Comparison of ENCODE assay signal across 1 mouse cellular context in the genomic region with DNA sequence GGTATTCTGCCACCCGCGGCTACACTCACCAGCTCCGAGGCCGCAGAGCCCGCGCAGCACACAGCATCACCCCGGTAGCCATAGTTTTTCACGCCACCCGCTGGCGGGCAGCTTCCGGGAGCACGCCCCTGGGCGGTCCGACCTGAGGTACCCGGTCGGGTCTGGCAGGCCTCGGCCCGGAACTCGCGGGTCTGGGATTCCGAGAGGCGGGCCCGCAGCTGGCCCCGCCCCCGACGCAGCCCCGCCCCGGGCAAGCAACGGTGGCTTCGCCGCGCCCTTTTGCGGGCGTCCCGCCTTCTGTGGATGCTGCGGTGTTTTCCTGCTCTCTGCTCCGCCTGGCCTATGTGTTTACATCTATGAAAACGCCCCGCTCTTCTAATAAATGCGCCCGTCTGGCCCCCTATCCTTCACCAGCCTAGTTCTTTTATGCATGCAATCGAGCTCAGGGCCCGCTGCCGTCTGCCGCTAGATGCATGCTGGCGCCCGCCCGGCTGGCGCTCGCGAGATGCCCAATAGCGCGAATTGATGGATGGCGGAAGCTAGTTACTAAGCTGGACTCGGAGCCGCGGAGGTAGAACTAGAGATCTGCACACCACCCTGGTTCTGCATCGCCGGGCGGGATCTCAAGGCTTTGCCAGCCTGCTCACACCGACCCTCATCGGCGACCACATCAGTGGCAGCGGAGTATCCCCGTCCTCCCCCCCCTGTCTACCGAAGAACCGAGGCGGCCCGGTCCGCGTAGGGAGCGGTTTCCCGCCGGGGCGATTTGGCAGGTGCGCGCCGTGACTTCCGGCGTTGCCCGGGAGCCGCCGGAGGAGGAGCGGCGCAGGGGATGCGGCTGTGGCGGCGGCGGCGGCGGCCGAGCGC.
A peak's percentile ranks its signal among the peaks of the same experiment; 100 is the strongest.
TF ChIP-seq lines count a peak whose summit lies in the region.

A gene (minus strand): TSS at position 421 of the 867 bp plus-strand sequence.
A gene (plus strand): TSS at position 596 of the 867 bp plus-strand sequence.

TF ChIP-seq in CH12.LX, 34 proteins besides CTCF, POLR2A, EP300 and RAD21:
- TF ChIP-seq UBTF (IDR thresholded peaks at IDR 0.05; ENCODE audit: low read depth, low read length): no peak; the same call in 1 of the 2 replicates
- TF ChIP-seq USF1 (IDR thresholded peaks at IDR 0.05; ENCODE audit: low read depth, low read length): no peak
- no peak for TF ChIP-seq RCOR1 (conservative IDR thresholded peaks at IDR 0.05; ENCODE audit: low read depth, low read length)
- TF ChIP-seq JUN (IDR thresholded peaks at IDR 0.05; ENCODE audit: insufficient read depth, low read depth, low read length): no peak
- TF ChIP-seq E2F4 (IDR thresholded peaks at IDR 0.05; ENCODE audit: insufficient replicate concordance, low read depth, low read length): peak; percentile 64; the same call in 1 of the 2 replicates
- TF ChIP-seq JUND (conservative IDR thresholded peaks at IDR 0.05; ENCODE audit: low read depth, low read length): no peak
- TF ChIP-seq SMC3 (IDR thresholded peaks at IDR 0.05; ENCODE audit: low read depth, low read length): no peak
- TF ChIP-seq MAZ (IDR thresholded peaks at IDR 0.05; ENCODE audit: low read depth, low read length): no peak; the same call in 1 of the 2 replicates
- TF ChIP-seq NRF1 (IDR thresholded peaks at IDR 0.05; ENCODE audit: low read depth, low read length): peak; percentile 85
- peak; percentile 87; the same call in 1 of the 2 replicates for TF ChIP-seq POLR2AphosphoS2 (IDR thresholded peaks at IDR 0.05; ENCODE audit: low read depth, low read length)
- TF ChIP-seq USF2 (conservative IDR thresholded peaks at IDR 0.05; ENCODE audit: low read depth, low read length): no peak
- TF ChIP-seq TCF12 (IDR thresholded peaks at IDR 0.05; ENCODE audit: low read depth, low read length): peak; percentile 90
- TF ChIP-seq ETS1 (conservative IDR thresholded peaks at IDR 0.05; ENCODE audit: low read depth, low read length): no peak
- TF ChIP-seq KAT2A (IDR thresholded peaks at IDR 0.05; ENCODE audit: insufficient replicate concordance, low read length): peak; percentile 90; the same call in 1 of the 2 replicates
- peak; percentile 46 for TF ChIP-seq MAX (IDR thresholded peaks at IDR 0.05; ENCODE audit: low read length)
- no peak for TF ChIP-seq ZC3H11A (IDR thresholded peaks at IDR 0.05; ENCODE audit: low read depth, low read length)
- peak; percentile 76; the same call in 1 of the 2 replicates for TF ChIP-seq TBP (conservative IDR thresholded peaks at IDR 0.05; ENCODE audit: low read depth, low read length)
- TF ChIP-seq CHD1 (IDR thresholded peaks at IDR 0.05; ENCODE audit: low read depth, low read length): no peak; the same call in 1 of the 2 replicates
- TF ChIP-seq PAX5 (IDR thresholded peaks at IDR 0.05; ENCODE audit: low read length): no peak
- 0 out of 2 replicates have a peak, but pooled peaks have one; percentile 11 for TF ChIP-seq ZMIZ1 (IDR thresholded peaks at IDR 0.05; ENCODE audit: low read depth, low read length)
- TF ChIP-seq BHLHE40 (IDR thresholded peaks at IDR 0.05; ENCODE audit: low read depth, low read length): peak; percentile 43; the same call in 1 of the 2 replicates
- peak; percentile 88 for TF ChIP-seq MXI1 (IDR thresholded peaks at IDR 0.05; ENCODE audit: low read depth, low read length)
- TF ChIP-seq MYC (IDR thresholded peaks at IDR 0.05; ENCODE audit: low read depth, low read length): no peak
- TF ChIP-seq ELF1 (IDR thresholded peaks at IDR 0.05; ENCODE audit: low read depth, low read length): peak; percentile 95
- no peak for TF ChIP-seq ZNF384 (IDR thresholded peaks at IDR 0.05; ENCODE audit: low read depth, low read length)
- peak; percentile 89 for TF ChIP-seq HCFC1 (IDR thresholded peaks at IDR 0.05; ENCODE audit: low read depth, low read length)
- TF ChIP-seq GABPA (IDR thresholded peaks at IDR 0.05; ENCODE audit: insufficient replicate concordance, low read depth, low read length): peak; percentile 20; the same call in 1 of the 2 replicates
- TF ChIP-seq CHD2 (IDR thresholded peaks at IDR 0.05; ENCODE audit: low read length): peak; percentile 99
- TF ChIP-seq ZKSCAN1 (IDR thresholded peaks at IDR 0.05; ENCODE audit: borderline replicate concordance, low read depth, low read length): no peak
- peak; percentile 90 for TF ChIP-seq NELFE (IDR thresholded peaks at IDR 0.05; ENCODE audit: low read depth, low read length)
- no peak for TF ChIP-seq MAFK (IDR thresholded peaks at IDR 0.05; ENCODE audit: insufficient replicate concordance, low read length)
- TF ChIP-seq SIN3A (IDR thresholded peaks at IDR 0.05; ENCODE audit: low read length): peak; percentile 77
- peak; percentile 75 for TF ChIP-seq IRF4 (IDR thresholded peaks at IDR 0.05; ENCODE audit: low read depth, low read length)
- TF ChIP-seq MEF2A (IDR thresholded peaks at IDR 0.05; ENCODE audit: borderline replicate concordance, low read depth, low read length): peak; percentile 39; the same call in 1 of the 2 replicates
